Mouse (Mus musculus) mesoderm, embryonic 11.5 days (tissue): ENCODE results near the gene Gm867.

Experiments used
- DNase-seq: peaks from one replicate; pipeline ENCODE4 v3.0.0-alpha.2; 2012; ENCODE audit warnings: low read depth, low spot score

The Gm867 gene

DNA sequence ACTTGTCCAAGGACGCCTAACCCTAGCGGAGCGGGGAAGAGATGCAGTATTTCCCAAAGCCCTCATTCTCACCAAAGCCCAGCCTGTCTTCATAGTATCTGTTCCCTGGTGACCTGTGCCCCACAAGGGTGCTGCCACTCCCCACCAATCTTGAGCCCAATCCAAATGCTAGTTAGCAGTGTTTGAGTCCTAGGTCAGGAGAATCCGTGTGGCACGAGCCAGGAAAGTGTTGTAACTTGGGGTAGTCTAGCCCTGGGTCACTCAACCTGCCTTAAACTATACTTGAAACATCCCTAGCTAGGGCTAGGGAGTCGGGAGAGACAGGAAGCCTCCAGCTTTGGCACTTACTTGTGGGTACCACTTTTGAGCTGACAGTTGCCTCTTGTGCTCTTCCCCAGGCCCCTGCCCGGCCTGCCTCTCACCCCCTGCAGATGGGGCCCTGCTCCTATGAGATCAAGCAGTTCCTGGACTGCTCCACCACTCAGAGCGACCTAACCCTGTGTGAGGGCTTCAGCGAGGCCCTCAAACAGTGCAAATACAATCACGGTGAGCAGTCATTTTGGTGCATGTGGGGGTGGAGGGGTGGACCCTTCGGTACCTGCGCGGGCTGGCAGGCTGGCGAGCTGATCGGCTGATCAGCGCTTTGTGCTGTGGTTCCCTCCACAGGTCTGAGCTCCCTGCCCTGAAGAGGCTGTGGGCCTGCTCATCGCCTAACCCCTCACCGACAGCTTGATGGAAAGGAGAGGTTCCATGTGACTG is 3.4 kb downstream of the Gm867 start:
- DNase-seq, result no peak

GRCm38 (mm10) chr10:75935680-75936541 is 4.6 kb downstream of the Gm867 start, which contains the start of gene Mmp11:
Gene Mmp11, minus strand, starts transcription at chr10:75936496.
- DNase-seq, result peak; percentile 84

- DNase-seq, result no peak
Measured at GRCm38 (mm10) chr10:75934991-75935390, 5.5 kb downstream of the Gm867 start.

DNA sequence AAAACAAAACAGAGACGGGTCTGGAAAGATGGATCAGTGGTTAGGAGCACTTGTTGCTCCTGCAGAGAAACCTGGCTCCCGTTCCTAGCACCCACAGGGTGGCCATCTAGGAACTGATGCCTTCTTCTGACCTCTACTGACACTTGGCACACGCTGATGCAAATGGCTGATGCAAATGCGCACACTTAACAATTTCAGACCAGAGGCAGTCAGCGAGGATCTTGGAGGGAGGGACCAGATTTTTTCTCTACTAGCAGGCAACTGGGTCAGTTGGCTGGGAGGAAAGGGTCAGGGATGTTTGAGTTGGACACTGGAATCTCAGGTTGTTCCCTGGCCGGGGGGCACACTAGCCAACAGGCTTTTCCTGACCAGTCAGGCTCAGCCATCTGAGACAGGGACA is 7.6 kb downstream of the Gm867 start, which contains the start of gene Chchd10:
TSS of gene Chchd10 (plus strand) at position 240 of the 400 bp plus-strand sequence.
- no peak for DNase-seq

- DNase-seq, result peak; percentile 63
Measured at GRCm38 (mm10) chr10:75932081-75932678, 8.3 kb downstream of the Gm867 start.

GRCm38 (mm10) chr10:75931311-75931710 is 9.2 kb downstream of the Gm867 start:
- DNase-seq, result no peak

- no peak for DNase-seq
Measured at GRCm38 (mm10) chr10:75930304-75930703, 10.2 kb downstream of the Gm867 start.

- no peak for DNase-seq
Measured at GRCm38 (mm10) chr10:75926396-75926795, 14.1 kb downstream of the Gm867 start.

DNA sequence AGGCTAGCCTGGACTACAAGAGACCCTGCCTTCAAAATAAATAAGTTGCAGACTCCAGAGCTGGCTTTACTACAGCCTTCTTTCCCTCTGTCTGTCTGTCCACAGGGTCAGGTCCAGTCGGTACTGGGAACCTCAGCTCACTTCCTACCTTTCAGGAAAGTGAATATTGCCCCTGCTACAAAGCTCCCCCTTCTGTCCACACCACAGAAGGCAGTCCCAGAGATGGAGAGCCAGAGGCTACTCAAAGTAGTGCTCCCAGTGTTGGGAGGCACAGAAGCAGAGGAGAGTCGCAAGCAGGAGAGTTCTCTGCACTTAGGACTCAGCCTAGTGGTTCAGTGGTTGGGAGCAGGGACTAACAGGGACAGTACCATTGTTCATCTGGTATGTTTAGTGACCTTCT is 16.1 kb downstream of the Gm867 start:
- no peak for DNase-seq

DNA sequence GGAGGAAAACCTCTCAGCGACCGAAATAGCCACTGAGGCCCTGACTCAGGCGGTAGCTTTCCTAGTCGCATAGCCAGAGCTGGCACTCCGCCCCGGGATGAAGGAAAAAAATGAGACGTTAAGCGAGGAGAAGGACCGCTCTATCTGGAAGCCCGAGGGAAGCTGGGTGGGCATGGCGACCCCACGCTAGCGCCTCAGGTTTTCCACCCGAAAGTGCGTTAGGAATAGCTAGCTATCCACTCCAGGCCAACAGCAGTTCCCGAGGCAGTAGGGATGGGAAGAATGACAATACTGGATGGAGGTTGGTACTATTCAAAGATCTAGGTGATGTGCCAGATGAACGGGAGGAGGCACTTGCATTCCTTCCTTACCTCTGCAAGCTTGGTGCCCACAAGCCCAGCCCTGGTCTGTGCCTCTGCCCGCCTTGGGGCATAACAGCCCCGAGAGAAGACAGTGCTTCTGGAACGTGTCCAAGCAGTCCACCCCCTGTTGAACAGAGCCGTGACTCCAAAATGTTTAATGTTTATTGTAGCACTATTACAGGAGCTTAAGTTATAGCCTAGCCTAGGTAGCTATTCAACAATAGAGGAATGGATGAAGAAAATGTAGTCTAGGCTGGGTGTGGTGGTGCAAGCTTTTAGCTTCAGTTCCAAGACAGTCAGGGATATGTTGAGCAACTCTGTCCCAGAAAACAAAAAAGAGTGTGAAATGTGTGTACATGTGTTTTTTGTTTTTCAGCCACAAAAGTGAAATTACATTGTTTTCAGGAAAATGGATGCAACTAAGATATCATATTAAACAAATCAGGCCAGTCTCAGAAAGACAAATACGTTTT is 18.5 kb downstream of the Gm867 start:
- no peak for DNase-seq

- peak; percentile 95 for DNase-seq
Measured at GRCm38 (mm10) chr10:75921026-75921725, 19.3 kb downstream of the Gm867 start, which contains the start of gene Smarcb1. Gene Smarcb1, minus strand, starts transcription at chr10:75921617.

DNA sequence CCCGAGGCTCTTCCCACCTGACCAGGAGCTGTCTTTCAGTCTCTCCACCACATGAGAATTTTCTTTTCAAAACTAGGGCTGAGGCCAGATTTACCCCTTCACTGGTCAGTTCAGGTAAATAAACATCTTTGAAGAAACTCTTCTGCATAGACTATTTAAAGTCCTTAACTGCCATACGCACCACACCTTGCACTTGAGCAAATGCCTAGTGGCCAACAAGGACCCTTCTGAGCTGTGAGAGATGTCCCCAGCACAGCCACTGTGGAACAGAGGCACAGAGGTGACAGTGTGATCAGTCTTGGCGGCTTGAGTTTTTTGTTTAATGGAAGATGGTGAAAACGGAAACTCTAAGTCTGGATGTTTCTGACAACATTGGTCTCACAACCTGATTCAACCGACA is 21.4 kb downstream of the Gm867 start:
- no peak for DNase-seq

DNA sequence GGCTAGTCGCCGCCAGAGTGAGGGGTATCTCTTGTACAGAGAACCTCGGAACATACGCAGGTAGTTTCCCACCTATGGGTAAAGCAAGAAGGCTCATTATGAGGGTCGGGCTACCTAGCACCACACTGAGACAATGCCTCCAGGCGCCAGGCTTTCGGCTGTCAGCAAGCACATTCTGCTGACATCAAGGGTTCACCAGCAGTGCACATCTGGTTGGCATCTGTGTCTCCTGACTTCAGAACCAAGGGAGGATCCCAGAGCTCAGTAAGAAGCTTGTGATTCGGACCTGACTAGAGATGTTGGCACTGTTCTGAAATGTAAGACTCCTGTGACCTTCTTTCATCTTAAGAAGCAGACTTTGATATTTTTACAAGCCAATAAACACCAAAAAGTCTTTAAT is 23.6 kb downstream of the Gm867 start:
- DNase-seq, result peak; percentile 49

GRCm38 (mm10) chr10:75915557-75915956 is 24.9 kb downstream of the Gm867 start:
- DNase-seq, result no peak

GRCm38 (mm10) chr10:75913013-75913589 is 27.4 kb downstream of the Gm867 start:
- no peak for DNase-seq

GRCm38 (mm10) chr10:75910698-75911097 is 29.8 kb downstream of the Gm867 start:
- no peak for DNase-seq

DNA sequence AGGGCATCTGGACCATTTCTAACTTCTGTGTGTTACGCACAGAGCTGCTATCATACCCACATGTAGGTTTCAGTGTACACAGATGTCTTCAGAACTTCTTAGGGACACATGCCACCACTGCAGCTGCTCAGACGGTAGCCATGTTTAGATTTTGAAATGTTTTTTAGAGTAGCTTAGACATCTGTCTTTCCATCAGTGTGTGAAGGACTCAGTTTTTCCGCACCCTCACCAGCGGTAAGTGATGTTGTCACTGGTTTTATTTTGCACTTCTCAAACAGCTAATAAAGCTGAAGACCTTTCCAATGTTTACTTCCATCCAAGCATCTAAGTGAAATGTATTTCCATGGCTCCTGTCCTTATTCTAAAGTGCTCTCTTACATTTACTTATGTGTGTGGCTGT is 33.6 kb downstream of the Gm867 start:
- DNase-seq, result no peak

GRCm38 (mm10) chr10:75904391-75904790 is 36.1 kb downstream of the Gm867 start:
- DNase-seq, result no peak

GRCm38 (mm10) chr10:75898846-75899245 is 41.6 kb downstream of the Gm867 start:
- DNase-seq, result no peak

- DNase-seq, result no peak
Measured at GRCm38 (mm10) chr10:75898039-75898564, 42.4 kb downstream of the Gm867 start.
